Mouse (Mus musculus): ENCODE data around the gene Eps8l2.

GRCm38 (mm10) chr7:141355051-141355450, 16.4 kb downstream of the Eps8l2 start:
- TF ChIP-seq CHD2 (IDR thresholded peaks at IDR 0.05; ENCODE audit: low read length) (no peak), POLR2A (IDR thresholded peaks at IDR 0.05; ENCODE audit: control insufficient read depth in 1 of 2, insufficient read depth in 1 of 2, low read depth in 1 of 2, low read length in 2 of 2, poor library complexity in 1 of 2) (no peak), GABPA (IDR thresholded peaks at IDR 0.05; ENCODE audit: low read depth, low read length) (no peak), MAZ (IDR thresholded peaks at IDR 0.05; ENCODE audit: low read depth, low read length) (no peak), USF2 (IDR thresholded peaks at IDR 0.05; ENCODE audit: borderline replicate concordance in 1 of 2, insufficient read depth in 1 of 2, low read depth in 1 of 2, low read length in 2 of 2) (no peak), BHLHE40 (IDR thresholded peaks at IDR 0.05; ENCODE audit: borderline replicate concordance, low read depth, low read length) (no peak), GATA1 (IDR thresholded peaks at IDR 0.05; ENCODE audit: low read depth, low read length) (no peak)

Measured in MEL (cell line).